Mouse (Mus musculus): ENCODE measurements around the gene 4930453N24Rik.

GRCm38 (mm10) chr16:64717814-64718213 lies 53.1 kb downstream of the 4930453N24Rik start:
- TF ChIP-seq CTCF (IDR thresholded peaks at IDR 0.05; ENCODE audit: control insufficient read depth, insufficient read depth, insufficient read length) (no peak), CEBPB (IDR thresholded peaks at IDR 0.05; ENCODE audit: low read depth) (no peak), MYOD1 (IDR thresholded peaks at IDR 0.05; ENCODE audit: control insufficient read depth, insufficient read length, low read depth) (no peak)
